Mouse (Mus musculus) hindbrain, postnatal 0 days (tissue): ENCODE results near the gene Map4. TPM values are rescaled to one million over a fixed set of nuclear protein-coding genes. Genes with fewer than 3 reads are reported as not detected.

Experiments
- ATAC-seq: fragments of 200-750 bp; cut with Nextera tagmentation; 2 replicates; pipeline ENCODE4 v1.8.0; 2017; ENCODE audit warnings: mild to moderate bottlenecking, moderate TSS enrichment, moderate library complexity
- DNase-seq: peaks from one replicate; pipeline ENCODE4 v3.0.0-alpha.2; 2015; ENCODE audit warnings: low spot score
- H3K27ac ChIP-seq: fragments of 300-500 bp; sonication (generic); 2 replicates; pipeline ENCODE4 v1.5.1; 2014; ENCODE audit warnings: mild to moderate bottlenecking
- H3K27me3 ChIP-seq: fragments of 300-500 bp; sonication (generic); 2 replicates; pipeline ENCODE4 v1.6.1; 2014; ENCODE audit warnings: low read length, mixed read lengths; ENCODE audit not compliant: insufficient read depth
- H3K36me3 ChIP-seq: fragments of 300-500 bp; sonication (generic); 2 replicates; pipeline ENCODE4 v1.6.1; 2014; ENCODE audit warnings: low read length, mixed read lengths; ENCODE audit not compliant: insufficient read depth
- H3K4me1 ChIP-seq: fragments of 300-500 bp; sonication (generic); 2 replicates; pipeline ENCODE4 v1.6.1; 2014; ENCODE audit warnings: antibody characterized with exemption, low read length, mixed read lengths; ENCODE audit not compliant: insufficient read depth
- H3K4me2 ChIP-seq: fragments of 300-500 bp; sonication (generic); 2 replicates; pipeline ENCODE4 v1.6.1; 2014; ENCODE audit warnings: low read depth, mild to moderate bottlenecking, low read length, moderate library complexity, mixed read lengths
- H3K4me3 ChIP-seq: fragments of 300-500 bp; sonication (generic); 2 replicates; pipeline ENCODE4 v1.5.1; 2014; ENCODE audit warnings: low read length
- H3K9ac ChIP-seq: fragments of 300-500 bp; sonication (generic); replicated peaks from 2 replicates; pipeline ENCODE4 v1.6.1; 2014; ENCODE audit warnings: mild to moderate bottlenecking, low read length, moderate library complexity, mixed read lengths
- H3K9me3 ChIP-seq: fragments of 300-500 bp; sonication (generic); 2 replicates; pipeline ENCODE4 v1.6.1; 2016; ENCODE audit warnings: low read length, mixed read lengths
- CTCF ChIP-seq: IDR thresholded peaks from 2 replicates; pipeline ENCODE4 v1.5.1; 2016; ENCODE audit warnings: antibody characterized with exemption, control low read depth, low read depth
- WGBS: fragments of 180-500 bp; shearing (Covaris S2); extraction: QIAGEN DNeasy Blood & Tissue Kit; methylation state at CpG from one replicate; pipeline ENCODE4 v1.1.7; 2014; 5-methylcytosine and 5-hydroxymethylcytosine counted together
- polyA plus RNA-seq: library from polyadenylated mRNA; unstranded; fragments of >200 nt; fragmentation: Nextera tagmentation; extraction: Ambion mirVana; gene quantifications from 2 replicates; pipeline ENCODE4 v1.2.1, GENCODE M21; 2015
- total RNA-seq: library from RNA; depleted of rRNA; stranded (reverse); fragments of >200 nt; gene quantifications from 2 replicates; pipeline ENCODE4 v1.2.3, GENCODE M21; 2014

The Map4 gene
- total and polyA plus RNA-seq, 2 experiments from 2014 or later, result 207 to 254 TPM

DNA sequence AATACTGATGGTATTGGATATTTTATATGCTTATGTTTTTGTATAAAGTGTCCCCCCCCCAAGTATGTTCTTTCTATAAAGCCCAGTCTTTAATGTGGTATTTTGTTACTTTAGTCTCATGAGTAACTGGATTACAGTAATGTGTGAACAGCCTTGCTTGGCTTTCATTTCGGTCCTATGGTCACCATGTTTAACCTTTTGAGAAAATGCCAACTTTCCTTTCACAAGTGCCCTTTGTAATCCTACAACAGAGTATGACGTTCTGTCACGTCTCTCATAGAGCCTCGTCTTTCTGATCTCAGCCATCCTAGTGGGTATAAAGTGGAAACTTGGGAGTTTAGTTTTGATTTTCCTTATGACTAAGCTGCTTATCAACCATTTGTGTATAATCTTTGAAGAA, 11.5 kb downstream of the Map4 start:
- H3K36me3 ChIP-seq, result no peaks in the 10 kb centered on the region
- no peak for TF ChIP-seq CTCF
- H3K4me3 ChIP-seq, result no peak overlapping the region
- no peaks in the 10 kb centered on the region for H3K9me3 ChIP-seq
- DNase-seq (no peak), ATAC-seq (no peak)
- H3K9ac ChIP-seq, result no peak overlapping the region
- 43% methylated on average over 4 of the region's 4 CpGs for WGBS
- H3K4me2 ChIP-seq, result no peak overlapping the region
- H3K27ac ChIP-seq, result no peak overlapping the region
- H3K4me1 ChIP-seq, result no peaks in the 10 kb centered on the region
- H3K27me3 ChIP-seq, result no peaks in the 10 kb centered on the region

DNA sequence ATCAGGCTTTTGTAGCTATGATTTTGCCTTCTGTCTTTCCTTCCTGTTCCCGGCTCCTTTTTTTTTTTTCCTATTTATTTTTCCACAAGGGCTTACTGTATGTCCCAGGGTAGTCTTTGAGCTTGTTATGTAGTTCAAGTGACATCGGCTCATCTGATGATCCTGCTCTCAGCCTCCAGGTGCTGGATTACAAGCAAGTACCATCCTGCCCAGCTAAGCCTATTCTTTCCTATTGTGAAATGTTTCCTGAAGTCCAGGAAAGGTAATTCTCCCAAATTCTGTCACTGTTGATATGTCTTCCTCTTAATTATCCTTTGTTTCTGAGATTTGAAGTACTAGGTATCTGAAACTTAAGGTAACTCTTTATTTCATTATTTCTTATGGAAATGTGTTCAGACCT, 13.5 kb downstream of the Map4 start:
- Histone ChIP-seq H3K9ac (no peak overlapping the region), H3K27ac (no peak overlapping the region), H3K4me3 (no peak overlapping the region), H3K4me2 (no peak overlapping the region), H3K36me3 (no peaks in the 10 kb centered on the region), H3K27me3 (no peaks in the 10 kb centered on the region), H3K4me1 (no peaks in the 10 kb centered on the region), H3K9me3 (no peaks in the 10 kb centered on the region)
- ATAC-seq (no peak), DNase-seq (no peak)
- 68% methylated on average over 2 of the region's 2 CpGs for WGBS
- no peak for TF ChIP-seq CTCF

DNA sequence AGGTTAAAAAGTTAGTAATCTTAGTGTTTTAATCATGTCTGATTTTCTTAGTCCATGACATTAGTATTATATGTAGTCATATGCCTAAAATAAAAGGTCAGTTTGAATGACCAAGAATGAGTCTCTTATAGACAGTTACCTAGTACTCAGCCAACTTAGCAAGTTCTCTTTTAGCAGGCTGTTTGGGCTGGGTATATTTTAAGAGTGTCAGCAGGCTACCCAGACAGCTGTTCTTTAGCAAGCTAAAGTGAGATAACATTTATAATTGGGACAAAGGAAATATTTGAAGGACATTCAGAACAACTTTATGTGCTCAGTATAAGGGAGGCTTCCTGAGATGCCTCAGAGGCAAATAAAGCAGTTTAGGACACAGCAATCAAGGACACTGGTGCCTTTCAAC, 17.3 kb downstream of the Map4 start:
- Histone ChIP-seq H3K36me3 (no peaks in the 10 kb centered on the region), H3K4me2 (no peak overlapping the region), H3K9ac (no peak overlapping the region), H3K4me1 (no peaks in the 10 kb centered on the region), H3K4me3 (no peak overlapping the region), H3K27me3 (no peaks in the 10 kb centered on the region), H3K9me3 (no peaks in the 10 kb centered on the region), H3K27ac (no peak overlapping the region)
- no peak for ATAC-seq
- no peak for DNase-seq
- TF ChIP-seq CTCF, result no peak

DNA sequence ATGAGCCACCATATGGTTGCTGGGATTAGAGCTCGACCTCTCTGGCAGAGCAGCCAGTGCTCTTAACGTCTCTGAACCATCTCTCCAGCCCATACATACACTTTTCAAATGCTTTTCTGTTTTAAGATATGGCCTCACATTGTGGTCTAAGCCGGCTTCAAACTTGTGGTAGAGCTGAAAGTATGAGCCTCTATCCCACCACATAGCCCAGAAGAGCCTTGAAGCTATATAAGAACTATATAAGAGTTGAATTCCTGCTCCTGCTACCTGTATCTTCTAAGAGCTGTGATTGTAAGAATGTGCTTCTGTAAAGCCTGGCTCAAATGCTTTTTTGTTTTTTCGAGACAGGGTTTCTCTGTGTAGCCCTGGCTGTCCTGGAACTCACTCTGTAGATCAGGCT, 18.5 kb downstream of the Map4 start:
- Histone ChIP-seq H3K36me3 (no peaks in the 10 kb centered on the region), H3K9me3 (no peaks in the 10 kb centered on the region), H3K4me1 (no peaks in the 10 kb centered on the region), H3K4me2 (no peak overlapping the region), H3K27me3 (no peaks in the 10 kb centered on the region), H3K9ac (no peak overlapping the region), H3K27ac (no peak overlapping the region), H3K4me3 (no peak overlapping the region)
- ATAC-seq (no peak), DNase-seq (no peak)
- TF ChIP-seq CTCF, result no peak
- 90% methylated on average over 4 of the region's 4 CpGs for WGBS

DNA sequence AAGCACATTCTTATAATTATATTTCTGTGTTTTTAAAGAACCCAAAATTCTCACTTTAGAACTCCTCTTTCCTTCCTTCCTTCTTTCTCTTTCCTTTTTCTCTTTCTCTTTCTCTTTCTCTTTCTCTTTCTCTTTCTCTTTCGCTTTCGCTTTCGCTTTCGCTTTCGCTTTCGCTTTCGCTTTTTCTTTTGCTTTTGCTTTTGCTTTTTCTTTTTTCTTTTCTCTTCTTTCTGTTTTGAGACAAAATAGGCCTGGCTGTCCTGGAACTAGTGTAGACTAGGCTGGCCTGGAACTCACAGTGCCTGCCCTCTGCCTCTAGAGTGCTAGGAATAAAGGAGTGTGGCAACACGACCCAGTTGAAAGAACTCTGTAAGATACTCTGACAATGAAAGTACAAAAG, 22.3 kb downstream of the Map4 start:
- Histone ChIP-seq H3K4me3 (no peak overlapping the region), H3K4me2 (no peak overlapping the region), H3K27ac (no peak overlapping the region), H3K9me3 (no peaks in the 10 kb centered on the region), H3K9ac (no peak overlapping the region), H3K27me3 (no peaks in the 10 kb centered on the region), H3K36me3 (no peaks in the 10 kb centered on the region), H3K4me1 (no peaks in the 10 kb centered on the region)
- 91% methylated on average over 8 of the region's 8 CpGs for WGBS
- no peak for DNase-seq
- no peak for TF ChIP-seq CTCF
- no peak for ATAC-seq

DNA sequence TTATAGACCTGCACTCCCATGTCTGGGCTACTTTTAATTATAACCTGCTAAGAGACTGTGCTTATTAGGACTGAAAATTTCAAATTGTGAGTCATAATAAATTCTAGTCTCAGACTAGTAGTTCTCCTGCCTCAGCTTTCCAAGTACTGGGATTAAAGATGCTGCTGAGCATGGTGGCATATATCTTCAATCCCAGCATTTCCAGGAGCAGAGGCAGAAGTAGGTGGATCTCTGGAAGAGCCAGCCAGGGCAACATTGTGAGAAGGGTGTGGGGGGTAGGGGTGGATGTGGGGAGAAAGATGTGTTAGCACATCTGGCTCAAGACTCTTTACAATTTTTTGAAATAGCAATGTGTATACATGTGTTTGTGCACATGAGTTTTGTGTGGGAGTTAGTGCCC, 23.4 kb downstream of the Map4 start:
- Histone ChIP-seq H3K27me3 (no peaks in the 10 kb centered on the region), H3K27ac (no peak overlapping the region), H3K9ac (no peak overlapping the region), H3K36me3 (no peaks in the 10 kb centered on the region), H3K4me2 (no peak overlapping the region), H3K4me3 (no peak overlapping the region), H3K9me3 (no peaks in the 10 kb centered on the region), H3K4me1 (no peaks in the 10 kb centered on the region)
- ATAC-seq (no peak), DNase-seq (no peak)
- TF ChIP-seq CTCF, result no peak

DNA sequence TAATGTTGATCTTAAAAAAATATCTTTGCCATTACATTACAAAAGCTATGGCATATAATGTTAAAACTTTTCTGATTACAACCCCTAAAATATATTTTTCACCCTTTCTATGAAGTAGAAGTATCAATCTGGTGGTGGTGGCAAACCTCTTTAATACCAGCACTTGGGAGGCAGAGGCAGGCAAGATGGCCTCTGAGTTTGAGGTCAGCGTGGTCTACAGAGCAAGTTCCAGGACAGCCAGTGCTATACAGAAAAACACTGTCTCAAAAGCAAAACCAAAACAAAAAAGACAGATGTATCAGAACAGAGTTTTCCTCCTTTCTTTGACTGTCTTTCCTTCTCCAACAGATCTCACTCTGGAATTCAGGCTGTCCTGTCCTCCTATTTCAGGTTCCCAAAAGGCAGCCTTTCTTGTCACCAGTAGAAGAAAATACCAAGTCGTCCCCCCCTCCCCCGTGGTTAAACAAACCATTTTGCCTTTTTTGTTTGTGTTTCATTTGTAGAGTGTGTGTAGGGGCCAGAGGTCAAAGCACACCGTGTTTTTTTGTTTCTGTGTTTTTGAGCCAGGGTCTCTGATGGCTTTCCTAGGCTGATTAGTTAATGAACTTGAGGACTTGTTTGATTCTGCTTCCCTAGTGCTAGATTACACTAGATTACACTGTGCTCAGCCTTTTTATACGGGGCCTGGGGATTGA, 28.3 kb downstream of the Map4 start:
- Histone ChIP-seq H3K4me2 (no peak overlapping the region), H3K36me3 (no peaks in the 10 kb centered on the region), H3K27ac (no peak overlapping the region), H3K9me3 (no peaks in the 10 kb centered on the region), H3K27me3 (no peaks in the 10 kb centered on the region), H3K4me1 (no peaks in the 10 kb centered on the region), H3K4me3 (no peak overlapping the region), H3K9ac (no peak overlapping the region)
- DNase-seq (no peak), ATAC-seq (no peak)
- no peak for TF ChIP-seq CTCF
- 57% methylated on average over 5 of the region's 5 CpGs for WGBS
